8 mouse cellular contexts compared by ENCODE assay signal in genomic region chr2:91975581-91976541, GRCm38 (mm10). TPM values are rescaled to one million over a fixed set of nuclear protein-coding genes. Genes with fewer than 3 reads are reported as not detected.
A peak's percentile ranks its signal among the peaks of the same experiment; 100 is the strongest.
DNase-seq lines count a peak whose midpoint lies in the region; ATAC-seq and TF ChIP-seq lines count a peak whose summit lies in the region.

Gene Dgkz, minus strand, starts transcription at chr2:91975864.

- TF ChIP-seq CTCF in small intestine, adult 2 months (IDR thresholded peaks at IDR 0.05; ENCODE audit: extremely low read depth, insufficient read length, insufficient replicate concordance, low read depth, low read length): no peak

- peaks cover 65% of the 10 kb centered on the region for H3K27me3 ChIP-seq in kidney, embryonic 15.5 days
- peaks cover 71% of the 10 kb centered on the region for H3K27me3 ChIP-seq in forebrain, embryonic 12.5 days
- peaks cover 46% of the 10 kb centered on the region for H3K27me3 ChIP-seq in limb, embryonic 15.5 days
- peaks cover 18% of the 10 kb centered on the region for H3K27me3 ChIP-seq in small intestine, adult 2 months (ENCODE audit: control insufficient read depth, insufficient read depth, low read length)

- peak within 1 kb of the TSS; percentile 45 for H3K4me3 ChIP-seq in kidney, embryonic 15.5 days (replicated peaks)
- peak within 1 kb of the TSS; percentile 42 for H3K4me3 ChIP-seq in forebrain, embryonic 12.5 days (replicated peaks)
- peak within 1 kb of the TSS; percentile 37 for H3K4me3 ChIP-seq in limb, embryonic 15.5 days
- peak within 1 kb of the TSS; percentile 51 for H3K4me3 ChIP-seq in small intestine, adult 2 months (ENCODE audit: low read depth, low read length)

- no peak within 1 kb of the TSS for H3K27ac ChIP-seq in kidney, embryonic 15.5 days
- H3K27ac ChIP-seq in forebrain, embryonic 12.5 days: no peak within 1 kb of the TSS
- no peak within 1 kb of the TSS for H3K27ac ChIP-seq in limb, embryonic 15.5 days
- no peak within 1 kb of the TSS for H3K27ac ChIP-seq in small intestine, adult 2 months (ENCODE audit: insufficient read depth, low read depth, low read length)

- ATAC-seq in kidney, embryonic 15.5 days (replicated peaks; ENCODE audit: low FRiP score): peak; percentile 30
- peak; percentile 73 for ATAC-seq in activated CD4-positive, CD25-positive, alpha-beta regulatory T cell, adult 4 months
- ATAC-seq in forebrain, embryonic 12.5 days (ENCODE audit: low FRiP score): peak; percentile 57
- ATAC-seq in hematopoietic stem cell, adult 5-6 weeks (replicated peaks in 1 of 2; ENCODE audit: insufficient read depth in 1 of 2, low FRiP score in 2 of 2, low TSS enrichment in 1 of 2, low read depth in 1 of 2, poor library complexity in 2 of 2, severe bottlenecking in 2 of 2): no peak
- ATAC-seq in limb, embryonic 15.5 days (ENCODE audit: insufficient number of reproducible peaks, low FRiP score, low TSS enrichment, low read depth): peak; percentile 37

- 1% methylated on average over 79 of the region's 79 CpGs for WGBS in kidney, embryonic 15.5 days
- whole genome bisulfite sequencing in forebrain, embryonic 12.5 days: 1% methylated on average over 71 of the region's 79 CpGs
- WGBS in limb, embryonic 15.5 days: 1% methylated on average over 79 of the region's 79 CpGs
- WGBS in small intestine, adult 2 months: 3% methylated on average over 79 of the region's 79 CpGs

- no peaks in the 10 kb centered on the region for H3K9me3 ChIP-seq in kidney, embryonic 15.5 days (replicated peaks)
- H3K9me3 ChIP-seq in forebrain, embryonic 12.5 days: no peaks in the 10 kb centered on the region
- H3K9me3 ChIP-seq in limb, embryonic 15.5 days: no peaks in the 10 kb centered on the region

- peak within 1 kb of the TSS; percentile 81 for H3K4me2 ChIP-seq in kidney, embryonic 15.5 days
- peak within 1 kb of the TSS; percentile 63 for H3K4me2 ChIP-seq in forebrain, embryonic 12.5 days
- peak within 1 kb of the TSS; percentile 72 for H3K4me2 ChIP-seq in limb, embryonic 15.5 days

- no peak for TF ChIP-seq POLR2A in small intestine, adult 2 months (IDR thresholded peaks at IDR 0.05; ENCODE audit: low read depth, low read length)

- H3K36me3 ChIP-seq in kidney, embryonic 15.5 days: no peaks in the 10 kb centered on the region
- no peaks in the 10 kb centered on the region for H3K36me3 ChIP-seq in forebrain, embryonic 12.5 days (replicated peaks)
- no peaks in the 10 kb centered on the region for H3K36me3 ChIP-seq in limb, embryonic 15.5 days
- H3K36me3 ChIP-seq in small intestine, adult 2 months (ENCODE audit: control insufficient read depth, insufficient read depth, low read length): no peaks in the 10 kb centered on the region

- H3K4me1 ChIP-seq in kidney, embryonic 15.5 days: peaks cover 52% of the 10 kb centered on the region
- H3K4me1 ChIP-seq in forebrain, embryonic 12.5 days: peaks cover 69% of the 10 kb centered on the region
- H3K4me1 ChIP-seq in limb, embryonic 15.5 days: peaks cover 40% of the 10 kb centered on the region
- peaks cover 6% of the 10 kb centered on the region for H3K4me1 ChIP-seq in small intestine, adult 2 months (ENCODE audit: control insufficient read depth, insufficient read depth, insufficient read length, low read length)

- peak within 1 kb of the TSS; percentile 35; the same call in 1 of the 2 replicates for H3K9ac ChIP-seq in kidney, embryonic 15.5 days
- peak within 1 kb of the TSS; percentile 47 for H3K9ac ChIP-seq in forebrain, embryonic 12.5 days
- H3K9ac ChIP-seq in limb, embryonic 15.5 days: peak within 1 kb of the TSS; percentile 28; the same call in 1 of the 2 replicates

- DNase-seq in kidney, adult 11 months: no peak
- no peak for DNase-seq in embryo, embryonic 9.5 days (ENCODE audit: extremely low spot score)

RNA-seq across cellular contexts. Expression of gene Dgkz, which starts in this region (rescaled TPM):
- 37.7 and 46.7 TPM in 2 replicates for polyA plus RNA-seq in kidney, embryonic 15.5 days (2015; fragmentation: Nextera tagmentation; extraction: Ambion mirVana)
- polyA plus RNA-seq in activated CD4-positive, CD25-positive, alpha-beta regulatory T cell, adult 4 months (2017; shearing (Covaris generic)): 100 to 1,000 TPM in 1 of 2 experiments, 10 to 100 TPM in 1; 98.3 to 132 TPM
- 24.4 and 28.5 TPM in 2 replicates for polyA plus RNA-seq in forebrain, embryonic 12.5 days (2016; fragmentation: Nextera tagmentation; extraction: Ambion mirVana)
- total RNA-seq in hematopoietic stem cell, adult 5-6 weeks (2017): 78.3 and 145 TPM in 2 replicates
- polyA plus RNA-seq in limb, embryonic 15.5 days (2015; fragmentation: Nextera tagmentation; extraction: Ambion mirVana): 30.9 and 35.9 TPM in 2 replicates
- polyA plus RNA-seq in small intestine, adult 2 months (2012; rRNA removed): 165 and 295 TPM in 2 replicates

Comparison
In these comparisons a context has a peak if more than half of its experiments do, and no peak if none do; other contexts are left out.
1. ATAC-seq: peak in kidney, embryonic 15.5 days (single experiment), activated CD4-positive, CD25-positive, alpha-beta regulatory T cell, adult 4 months (single experiment), forebrain, embryonic 12.5 days (single experiment) and limb, embryonic 15.5 days (single experiment); none in hematopoietic stem cell, adult 5-6 weeks (0 of 2).
2. Peak in every context shown above with its lines, with median percentiles within 50 percentile points of each other: H3K4me2 ChIP-seq, H3K4me3 ChIP-seq and H3K9ac ChIP-seq.